Mouse (Mus musculus): Measurements from ENCODE around the gene Cd164l2.
A peak's percentile ranks its signal among the peaks of the same experiment; 100 is the strongest.

The Cd164l2 gene

GRCm38 (mm10) chr4:133211751-133212561 is at the start of gene Cd164l2, which contains the start of gene Gpr3:
Gene Cd164l2, plus strand, starts transcription at chr4:133212131.
Gene Gpr3, minus strand, starts transcription at chr4:133212536.
- 0 out of 2 replicates have a peak, but pooled peaks have one; percentile 3 for ATAC-seq (ENCODE audit: low TSS enrichment)

DNA sequence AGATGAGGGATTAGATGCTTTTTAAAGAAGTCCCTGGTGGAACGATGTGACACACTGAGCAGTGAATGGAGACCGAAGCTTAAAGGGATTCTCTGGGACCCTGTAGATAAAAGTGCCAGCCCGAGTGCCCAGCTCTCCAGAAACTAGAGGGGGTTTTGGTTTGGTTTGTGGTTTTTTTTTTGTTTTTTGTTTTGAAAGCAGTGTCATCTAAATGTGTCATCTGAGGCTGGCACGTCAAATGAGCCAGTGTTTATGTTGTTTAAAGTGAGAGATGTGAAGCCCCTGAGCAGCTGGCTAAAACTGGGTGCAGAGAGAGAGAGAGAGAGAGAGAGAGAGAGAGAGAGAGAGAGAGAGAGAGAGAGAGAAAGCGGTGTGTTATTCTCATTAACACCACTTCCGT is 49.7 kb upstream of the Cd164l2 start:
- no peak for ATAC-seq (ENCODE audit: low TSS enrichment)

DNA sequence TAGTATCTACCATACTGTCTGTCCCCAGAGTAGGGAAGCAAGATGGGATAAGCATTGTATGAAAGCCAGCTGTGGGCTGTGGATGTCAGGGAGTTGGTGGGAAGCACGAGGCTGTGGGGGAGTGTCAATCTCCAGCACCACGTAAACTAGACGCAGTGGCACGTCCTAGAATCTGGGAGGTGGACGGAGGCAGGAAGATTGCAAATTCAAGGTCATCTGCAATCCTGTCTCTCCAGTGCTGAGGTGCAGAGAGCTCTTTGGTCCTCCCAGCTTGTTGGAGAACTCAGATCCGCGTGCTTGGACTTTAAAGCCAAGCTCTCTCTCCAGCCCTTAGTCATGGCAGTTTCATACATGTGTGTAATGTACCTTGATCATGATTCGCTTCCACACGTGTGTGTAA is 45.2 kb upstream of the Cd164l2 start:
- no peak for ATAC-seq (ENCODE audit: low TSS enrichment)

- no peak for ATAC-seq (ENCODE audit: low TSS enrichment)
These were observed 42.5 kb upstream of the Cd164l2 start for GRCm38 (mm10) chr4:133169237-133170055.

- no peak for ATAC-seq (ENCODE audit: low TSS enrichment)
These were observed 41.8 kb upstream of the Cd164l2 start for GRCm38 (mm10) chr4:133170056-133170524.

GRCm38 (mm10) chr4:133170616-133171015 is 41.3 kb upstream of the Cd164l2 start:
- ATAC-seq (ENCODE audit: low TSS enrichment): no peak

- ATAC-seq (ENCODE audit: low TSS enrichment): no peak
These were observed 39.5 kb upstream of the Cd164l2 start for GRCm38 (mm10) chr4:133172451-133172850.

DNA sequence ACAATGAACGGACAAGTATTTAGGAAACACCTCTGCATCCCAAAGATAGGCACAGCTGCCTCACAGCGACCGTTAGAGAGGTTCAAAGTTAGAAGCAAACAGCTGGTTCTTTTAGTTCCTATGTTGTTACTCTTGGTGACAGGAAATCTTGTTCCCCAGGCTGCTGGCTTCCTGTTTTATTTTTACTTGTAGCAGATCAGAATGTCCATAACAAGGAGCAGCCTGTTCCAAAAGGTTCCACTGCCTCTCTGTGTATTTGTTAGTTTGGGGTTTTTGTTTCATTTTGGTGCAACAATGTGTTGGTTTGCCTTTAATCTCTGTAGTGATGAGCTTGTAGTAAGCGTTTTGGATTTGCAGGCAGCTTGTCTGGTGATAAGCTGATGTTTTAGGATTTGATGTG is 37.6 kb upstream of the Cd164l2 start:
- ATAC-seq (ENCODE audit: low TSS enrichment): no peak

DNA sequence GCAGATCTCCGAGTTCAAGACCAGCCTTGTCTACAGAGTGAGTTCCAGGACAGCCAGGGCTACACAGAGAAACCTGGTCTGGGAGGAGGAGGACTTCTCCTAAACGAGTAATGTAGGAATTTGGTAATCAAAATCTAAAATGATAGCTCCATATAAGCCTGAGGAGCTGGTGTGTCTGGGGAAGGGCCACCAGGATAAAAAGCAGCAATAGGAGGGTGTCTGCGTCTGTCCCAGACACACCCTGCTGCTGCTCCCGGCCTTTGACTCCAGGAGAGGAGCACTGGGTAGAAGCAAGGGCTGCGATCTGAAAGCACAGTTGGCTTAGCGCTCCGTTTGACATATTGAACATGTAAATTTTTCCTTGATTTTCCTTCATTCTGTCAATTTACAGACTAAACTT is 36.7 kb upstream of the Cd164l2 start:
- ATAC-seq (ENCODE audit: low TSS enrichment): no peak

DNA sequence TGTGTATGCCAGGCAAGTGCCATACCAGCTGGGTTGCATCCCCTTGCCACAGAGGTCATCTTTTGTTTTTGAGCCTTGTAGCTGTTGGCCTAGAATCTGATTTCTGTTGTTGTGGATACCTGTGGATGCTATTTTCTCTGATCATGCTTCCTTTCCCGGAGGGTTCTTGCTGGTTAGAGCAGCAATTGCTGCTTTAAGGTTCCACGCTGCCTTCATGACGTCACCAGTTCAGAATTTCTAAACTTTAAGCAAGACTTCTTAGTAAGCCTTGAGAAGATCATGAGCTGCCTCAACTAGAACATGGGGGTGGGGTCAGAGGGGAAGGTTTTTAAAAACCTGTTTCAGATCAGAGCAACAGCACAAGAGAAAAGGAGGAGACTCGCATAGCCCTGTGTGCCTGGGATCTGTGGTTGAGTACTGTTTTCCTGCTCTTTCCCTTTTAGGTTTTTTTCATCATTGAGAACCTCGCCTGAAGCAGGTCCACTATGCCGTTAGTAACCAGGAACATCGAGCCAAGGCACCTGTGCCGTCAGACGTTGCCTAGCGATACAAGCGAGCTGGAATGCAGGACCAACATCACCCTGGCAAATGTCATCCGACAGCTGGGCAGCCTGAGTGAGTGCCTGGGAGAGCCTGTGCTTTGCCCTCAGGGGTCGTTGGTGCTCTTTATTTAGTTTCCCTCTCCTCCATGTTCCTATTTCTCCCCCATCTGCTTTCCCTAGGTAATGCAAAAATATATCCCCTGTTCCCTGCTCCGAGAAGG is 35.8 kb upstream of the Cd164l2 start:
- ATAC-seq (ENCODE audit: low TSS enrichment): no peak; the same call in none of the 2 replicates

DNA sequence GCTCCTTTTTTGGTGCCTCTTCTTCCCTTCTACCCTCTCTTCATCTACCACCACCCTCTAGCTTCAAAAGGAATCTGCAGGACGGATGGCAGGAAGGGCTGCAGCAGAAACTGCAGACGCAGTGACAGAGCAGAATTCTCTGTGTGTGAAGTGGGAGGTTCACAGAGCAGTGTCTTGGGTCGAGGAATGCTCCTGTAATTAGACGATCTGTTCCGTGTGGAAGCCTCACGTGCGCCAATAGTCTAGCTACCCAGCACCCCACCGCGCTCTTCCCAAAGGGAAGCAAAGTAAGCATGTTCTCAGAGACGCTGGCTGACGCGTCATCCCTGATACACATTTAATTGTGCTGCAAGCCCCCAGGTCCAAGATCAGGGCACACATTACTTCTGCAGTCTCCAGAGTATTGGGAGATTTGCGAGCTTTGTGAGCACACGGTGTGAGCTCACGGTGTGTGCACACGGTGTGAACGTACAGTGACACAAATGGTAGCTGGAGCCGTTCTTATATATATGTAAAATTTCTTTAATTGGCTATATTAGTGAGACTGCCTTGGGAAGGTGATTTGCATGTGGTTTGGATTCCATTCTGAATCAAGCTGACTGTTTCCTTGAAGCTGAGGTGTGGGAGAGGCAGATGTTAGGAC is 35.0 kb upstream of the Cd164l2 start:
- ATAC-seq (ENCODE audit: low TSS enrichment): peak; percentile 75

- no peak for ATAC-seq (ENCODE audit: low TSS enrichment)
These were observed 33.6 kb upstream of the Cd164l2 start for GRCm38 (mm10) chr4:133178305-133178704.

DNA sequence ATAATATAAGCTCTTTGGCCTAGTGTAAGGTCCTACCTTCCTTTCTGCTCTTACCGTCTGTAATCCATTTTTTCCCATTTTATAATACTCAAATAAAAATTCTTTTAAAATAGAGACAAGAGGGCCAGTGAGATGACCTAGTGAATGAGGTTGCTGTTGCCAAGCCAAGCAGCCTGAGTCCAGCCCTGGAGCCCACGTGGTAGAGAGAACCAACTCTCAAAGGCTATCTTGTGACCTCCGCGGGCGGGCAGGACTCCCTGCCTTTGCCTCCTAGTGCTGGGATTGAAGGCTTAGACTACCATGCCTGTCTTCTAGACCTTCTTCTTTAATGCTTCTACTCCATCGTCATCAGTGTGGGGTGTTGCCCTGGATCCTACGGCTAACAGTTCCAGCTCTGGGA is 32.7 kb upstream of the Cd164l2 start:
- ATAC-seq (ENCODE audit: low TSS enrichment): no peak

DNA sequence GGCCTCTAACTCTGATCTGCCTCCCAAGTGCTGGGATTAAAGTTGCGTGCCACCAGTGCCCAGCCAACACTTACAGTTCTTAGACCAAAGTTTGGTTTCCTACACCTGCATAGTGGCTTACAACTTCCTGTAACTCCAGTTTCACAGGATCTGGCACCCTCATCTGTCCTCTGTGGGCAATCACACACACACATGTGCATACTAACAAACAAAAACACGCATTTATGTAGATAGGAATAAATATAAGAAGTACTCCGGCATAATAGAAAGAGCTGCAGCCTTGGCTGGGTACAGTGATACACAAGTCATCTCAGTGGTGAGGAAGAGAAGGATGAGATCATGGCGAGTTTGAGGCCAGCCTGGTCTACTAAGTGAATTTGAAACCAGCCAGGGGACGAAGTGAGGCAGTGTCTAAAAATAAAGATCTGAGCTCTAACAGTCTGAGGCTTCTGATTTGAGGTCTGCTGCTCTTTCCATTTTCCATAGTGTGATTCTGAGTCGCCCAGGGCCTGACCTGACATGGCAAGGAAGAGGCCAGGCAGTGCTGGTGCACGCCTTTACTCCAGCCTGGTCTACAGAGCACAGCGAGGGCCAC is 29.4 kb upstream of the Cd164l2 start:
- ATAC-seq (ENCODE audit: low TSS enrichment): no peak

DNA sequence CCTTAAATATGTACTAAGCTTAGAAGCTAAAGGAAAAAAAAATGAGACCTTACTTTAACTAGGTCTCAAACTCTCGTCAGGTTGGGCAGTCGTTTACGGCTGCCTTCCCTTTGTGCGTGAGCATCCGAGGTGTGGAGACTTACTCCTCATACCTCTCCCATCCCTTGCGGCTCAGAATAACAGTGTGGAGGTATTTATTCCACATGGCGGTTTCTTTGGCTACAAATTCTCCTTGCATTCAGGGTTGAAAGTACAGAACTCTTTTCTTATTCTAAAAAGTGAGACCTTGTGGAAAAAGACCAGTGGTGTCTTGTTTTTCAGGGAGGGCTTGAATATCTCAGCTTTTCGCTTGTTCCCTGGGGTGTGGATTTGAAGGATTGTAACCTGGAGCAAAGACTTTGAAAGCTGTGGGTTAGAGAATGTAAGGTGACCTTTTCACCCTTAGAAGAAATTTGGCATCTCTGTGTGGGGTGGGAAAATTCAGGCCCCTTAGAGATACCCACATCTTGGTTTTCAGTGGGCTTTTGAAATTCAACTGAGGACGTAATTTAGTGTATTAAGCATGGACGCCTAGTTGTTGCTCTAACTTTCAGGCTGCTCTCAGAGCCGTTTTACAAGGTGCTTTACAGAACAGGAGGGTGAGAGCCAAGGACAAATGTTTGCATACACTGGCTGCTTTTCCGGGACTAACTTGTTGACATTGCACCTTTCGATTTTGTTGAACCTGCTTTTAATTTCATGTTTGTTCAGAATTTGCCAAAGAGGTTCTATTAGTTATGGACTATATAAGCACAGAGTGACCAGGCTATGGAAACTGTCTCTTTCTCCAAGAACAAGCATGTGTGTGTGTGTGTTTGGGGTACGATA is 27.7 kb upstream of the Cd164l2 start:
- no peak for ATAC-seq (ENCODE audit: low TSS enrichment)

DNA sequence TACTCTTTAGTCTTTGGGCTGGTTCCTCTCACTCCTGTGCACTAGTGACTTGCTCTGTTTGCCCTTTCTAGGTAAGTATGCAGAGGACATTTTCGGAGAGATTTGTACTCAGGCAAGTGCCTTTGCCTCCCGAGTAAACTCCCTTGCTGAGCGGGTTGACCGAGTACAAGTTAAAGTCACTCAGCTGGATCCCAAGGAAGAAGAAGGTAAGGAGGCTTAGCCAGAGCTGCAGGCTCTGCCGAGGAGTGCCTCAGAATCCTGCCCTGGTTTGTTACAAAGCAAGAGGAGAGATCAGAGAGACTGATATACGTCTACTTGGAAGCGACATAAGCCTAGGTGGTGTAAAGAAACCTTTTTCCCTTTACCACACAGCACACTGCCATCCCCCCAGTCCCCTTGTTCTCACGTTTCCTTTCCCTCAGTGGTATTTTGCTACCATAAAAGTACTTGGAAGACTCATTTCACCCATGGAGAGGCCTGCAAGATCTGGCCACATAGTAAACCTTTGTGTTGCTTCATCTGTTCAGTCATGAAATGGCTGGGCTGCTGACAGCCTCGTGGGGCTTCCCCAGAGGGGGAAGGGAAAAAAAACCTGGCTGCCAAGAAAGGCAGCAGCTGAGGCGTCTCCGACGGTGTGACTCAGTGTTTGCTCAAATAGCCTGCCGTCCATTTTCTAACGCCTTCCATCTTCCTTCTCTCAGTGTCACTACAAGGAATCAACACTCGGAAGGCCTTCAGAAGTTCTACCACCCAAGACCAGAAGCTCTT is 26.8 kb upstream of the Cd164l2 start:
- ATAC-seq (ENCODE audit: low TSS enrichment): no peak

- no peak for ATAC-seq (ENCODE audit: low TSS enrichment)
These were observed 26.0 kb upstream of the Cd164l2 start for GRCm38 (mm10) chr4:133185893-133186292.

DNA sequence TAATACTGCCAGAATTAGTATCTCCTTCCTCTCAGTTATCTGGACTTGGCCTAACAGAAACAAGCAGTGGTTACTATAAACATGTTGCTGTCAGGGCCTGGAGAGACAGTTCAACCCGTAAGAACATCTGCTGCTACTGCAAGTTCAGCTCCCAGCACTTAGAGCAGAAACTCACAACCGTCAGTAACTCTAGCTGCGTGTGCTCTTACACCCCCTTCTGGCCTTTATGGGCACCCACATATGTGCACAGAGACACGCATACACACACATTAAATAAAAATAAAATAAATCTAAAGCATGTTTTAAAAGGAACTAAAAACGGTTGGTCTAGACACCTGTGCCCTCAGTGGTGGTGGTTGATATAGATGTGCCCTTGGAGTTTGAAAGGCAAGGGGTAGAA is 25.1 kb upstream of the Cd164l2 start:
- ATAC-seq (ENCODE audit: low TSS enrichment): no peak

DNA sequence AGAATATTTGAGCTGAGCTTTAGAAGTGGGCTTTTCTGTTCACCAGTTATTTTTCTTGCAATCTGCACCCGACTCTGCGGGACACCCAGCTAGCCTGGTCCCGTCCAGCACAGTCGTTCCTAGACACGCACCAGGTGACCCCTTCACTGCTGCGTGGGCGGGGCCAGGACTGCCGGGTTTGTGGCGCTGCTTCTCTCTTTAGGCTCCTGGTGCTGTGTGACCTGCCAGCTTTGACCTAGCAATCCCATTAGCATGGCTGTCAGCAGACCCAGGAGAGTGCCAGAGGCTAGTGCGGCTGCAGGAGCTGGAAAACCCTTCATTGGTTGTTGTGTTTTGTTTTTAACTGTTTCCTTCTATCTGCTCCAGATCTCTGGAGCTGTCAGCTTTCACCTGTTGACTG is 22.5 kb upstream of the Cd164l2 start:
- ATAC-seq (ENCODE audit: low TSS enrichment): no peak
